Mouse (Mus musculus): ENCODE data around the gene Tacc2. TPM values are rescaled to one million over a fixed set of nuclear protein-coding genes. Genes with fewer than 3 reads are reported as not detected.

Tacc2 gene
- total and polyA plus RNA-seq, 3 experiments = 3.5 to 21.5 TPM; not detected in 1

- DNase-seq (ENCODE audit: low read depth, low spot score) = no peak
- peaks cover 1% of the 10 kb centered on the region; the same call in 1 of the 2 replicates for H3K79me2 ChIP-seq (ENCODE audit: control insufficient read depth, insufficient read depth, low read length, poor library complexity)
- H3K4me1 ChIP-seq (ENCODE audit: control insufficient read depth in 1 of 2, insufficient read depth in 2 of 2, low read length in 2 of 2) = peaks cover 0 to 2% of the 10 kb centered on the region in 2 experiments; a peak in 2 of 4 replicates
- H3K9ac ChIP-seq (ENCODE audit: control insufficient read depth, low read depth, low read length, poor library complexity, severe bottlenecking) = no peak overlapping the region
- no peaks in the 10 kb centered on the region for H3K9me3 ChIP-seq (replicated peaks; ENCODE audit: insufficient read depth, low read length)
- H3K27me3 ChIP-seq (ENCODE audit: control insufficient read depth in 1 of 2, insufficient read depth in 2 of 2, low read length in 2 of 2) = no peaks in the 10 kb centered on the region
- no peaks in the 10 kb centered on the region; a peak in 1 of 4 replicates for H3K36me3 ChIP-seq (ENCODE audit: control insufficient read depth in 1 of 2, insufficient read depth in 2 of 2, low read length in 2 of 2)
- TF ChIP-seq GABPA (IDR thresholded peaks at IDR 0.05; ENCODE audit: low read depth, low read length) (no peak), ZC3H11A (IDR thresholded peaks at IDR 0.05; ENCODE audit: low read depth, low read length) (no peak), RCOR1 (IDR thresholded peaks at IDR 0.05; ENCODE audit: low read depth, low read length) (no peak), MAFK (IDR thresholded peaks at IDR 0.05; ENCODE audit: borderline replicate concordance, low read depth, low read length) (no peak), GATA1 (IDR thresholded peaks at IDR 0.05; ENCODE audit: low read depth, low read length) (no peak), MEF2A (IDR thresholded peaks at IDR 0.05; ENCODE audit: extremely low read depth, insufficient replicate concordance, low read depth, low read length, poor library complexity, severe bottlenecking) (no peak), MAZ (IDR thresholded peaks at IDR 0.05; ENCODE audit: low read depth, low read length) (no peak)
- H3K4me3 ChIP-seq (ENCODE audit: control insufficient read depth in 1 of 2, insufficient read depth in 1 of 2, low read depth in 2 of 2, low read length in 2 of 2) = no peak overlapping the region
- no peak overlapping the region for H3K27ac ChIP-seq (ENCODE audit: control insufficient read depth, low read depth, low read length)
These were observed 75.9 kb downstream of the Tacc2 start for GRCm38 (mm10) chr7:130653036-130653555.

GRCm38 (mm10) chr7:130654562-130654961 is 77.3 kb downstream of the Tacc2 start:
- Histone ChIP-seq H3K27ac (ENCODE audit: control insufficient read depth, low read depth, low read length) (no peak overlapping the region), H3K9me3 (replicated peaks; ENCODE audit: insufficient read depth, low read length) (no peaks in the 10 kb centered on the region)
- TF ChIP-seq HCFC1 (IDR thresholded peaks at IDR 0.05; ENCODE audit: low read depth, low read length) (no peak), ZKSCAN1 (IDR thresholded peaks at IDR 0.05; ENCODE audit: low read depth, low read length) (no peak), SMC3 (IDR thresholded peaks at IDR 0.05; ENCODE audit: low read depth, low read length) (no peak), ZNF384 (IDR thresholded peaks at IDR 0.05; ENCODE audit: low read depth, low read length) (no peak), MAX (IDR thresholded peaks at IDR 0.05; ENCODE audit: low read length) (no peak), BHLHE40 (IDR thresholded peaks at IDR 0.05; ENCODE audit: borderline replicate concordance, low read depth, low read length) (no peak), EP300 (IDR thresholded peaks at IDR 0.05; ENCODE audit: low read depth in 1 of 2, low read length in 2 of 2) (no peak), TAL1 (IDR thresholded peaks at IDR 0.05; ENCODE audit: low read length) (no peak), ZMIZ1 (IDR thresholded peaks at IDR 0.05; ENCODE audit: low read depth, low read length) (no peak), CTCF (IDR thresholded peaks at IDR 0.05 in 2 of 3, conservative IDR thresholded peaks at IDR 0.05 in 1 of 3; ENCODE audit: control insufficient read depth in 1 of 3, insufficient read depth in 1 of 3, low read depth in 2 of 3, low read length in 3 of 3, poor library complexity in 1 of 3, severe bottlenecking in 1 of 3) (no peak), E2F4 (IDR thresholded peaks at IDR 0.05; ENCODE audit: borderline replicate concordance, low read depth, low read length) (no peak)

More at GRCm38 (mm10) chr7:130654562-130654961, 77.3 kb downstream of the Tacc2 start:
- H3K9ac ChIP-seq (ENCODE audit: control insufficient read depth, low read depth, low read length, poor library complexity, severe bottlenecking) = no peak overlapping the region
- no peaks in the 10 kb centered on the region for H3K27me3 ChIP-seq (ENCODE audit: control insufficient read depth in 1 of 2, insufficient read depth in 2 of 2, low read length in 2 of 2)
- no peaks in the 10 kb centered on the region; a peak in 1 of 4 replicates for H3K4me1 ChIP-seq (ENCODE audit: control insufficient read depth in 1 of 2, insufficient read depth in 2 of 2, low read length in 2 of 2)
- no peaks in the 10 kb centered on the region for H3K36me3 ChIP-seq (ENCODE audit: control insufficient read depth in 1 of 2, insufficient read depth in 2 of 2, low read length in 2 of 2)
- DNase-seq (ENCODE audit: low read depth, low spot score) = no peak
- peaks cover 1% of the 10 kb centered on the region; the same call in 1 of the 2 replicates for H3K79me2 ChIP-seq (ENCODE audit: control insufficient read depth, insufficient read depth, low read length, poor library complexity)
- no peak overlapping the region for H3K4me3 ChIP-seq (ENCODE audit: control insufficient read depth in 1 of 2, insufficient read depth in 1 of 2, low read depth in 2 of 2, low read length in 2 of 2)
